ENCODE assay signal across 18 mouse cellular contexts in the genomic region with DNA sequence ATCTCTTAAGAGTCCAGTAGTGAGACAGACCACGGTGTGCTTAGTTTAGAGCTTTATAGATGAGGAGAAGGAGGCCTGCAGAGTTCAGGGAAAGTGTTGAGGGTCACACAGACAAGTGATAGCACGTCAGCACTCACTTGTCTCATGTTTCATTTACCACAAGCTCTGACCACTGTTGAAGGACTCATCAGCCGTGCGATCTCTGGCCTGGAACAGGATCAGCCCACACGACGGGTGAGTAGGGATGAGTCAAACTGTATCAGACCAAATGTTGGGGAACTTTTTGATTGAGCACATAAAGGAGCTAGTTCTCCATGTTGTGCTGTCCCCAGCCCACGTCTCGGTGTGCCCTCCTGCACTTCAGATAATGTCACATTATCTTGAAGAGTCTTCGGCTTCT. TPM values are rescaled to one million over a fixed set of nuclear protein-coding genes. Genes with fewer than 3 reads are reported as not detected.
A peak's percentile ranks its signal among the peaks of the same experiment; 100 is the strongest.
DNase-seq lines count a peak whose midpoint lies in the region; ATAC-seq lines count a peak whose summit lies in the region.
"Had no signal": no experiment of that assay in that cellular context is flagged by ENCODE, and none has a peak within 500 bp of the region (broad histone marks: within the 10 kb centered on the region; RNA-seq: fewer than 3 reads in every experiment).

No protein-coding gene starts in this region.

- H3K27ac ChIP-seq in heart, embryonic 13.5 days (replicated peaks): no peak overlapping the region
- H3K27ac ChIP-seq in neural tube, embryonic 12.5 days: no peak overlapping the region
- H3K27ac ChIP-seq in embryonic facial prominence, embryonic 14.5 days (replicated peaks; ENCODE audit: low read depth, low read length): no peak overlapping the region
- H3K27ac ChIP-seq in neural tube, embryonic 13.5 days (replicated peaks): no peak overlapping the region

- intact Hi-C loops in heart, postnatal 14 days (cut with DNase I): loop anchor here (5.0 kb wide), 1 partner anchor 367 kb away; the partner anchor contains the start of genes Pcsk7 and Rnf214

- H3K9ac ChIP-seq in heart, embryonic 13.5 days: no peak overlapping the region
- no peak overlapping the region for H3K9ac ChIP-seq in neural tube, embryonic 12.5 days
- no peak overlapping the region for H3K9ac ChIP-seq in embryonic facial prominence, embryonic 14.5 days (ENCODE audit: low read depth, low read length)
- no peak overlapping the region for H3K9ac ChIP-seq in neural tube, embryonic 13.5 days

- 67% methylated on average over 9 of the region's 9 CpGs for WGBS in heart, embryonic 13.5 days
- 93% methylated on average over 9 of the region's 9 CpGs for WGBS in neural tube, embryonic 12.5 days
- 82% methylated on average over 9 of the region's 9 CpGs for WGBS in embryonic facial prominence, embryonic 14.5 days
- 93% methylated on average over 9 of the region's 9 CpGs for WGBS in neural tube, embryonic 13.5 days

- peaks cover 51% of the 10 kb centered on the region for H3K36me3 ChIP-seq in heart, embryonic 13.5 days
- peaks cover 49% of the 10 kb centered on the region for H3K36me3 ChIP-seq in neural tube, embryonic 12.5 days
- peaks cover 42% of the 10 kb centered on the region for H3K36me3 ChIP-seq in embryonic facial prominence, embryonic 14.5 days (ENCODE audit: control insufficient read depth, insufficient read depth, low read length)
- peaks cover 50% of the 10 kb centered on the region for H3K36me3 ChIP-seq in neural tube, embryonic 13.5 days

- H3K4me3 ChIP-seq in heart, embryonic 13.5 days: 0 out of 2 replicates have a peak overlapping the region, but pooled peaks have one; percentile 84
- H3K4me3 ChIP-seq in neural tube, embryonic 12.5 days: no peak overlapping the region
- H3K4me3 ChIP-seq in embryonic facial prominence, embryonic 14.5 days (ENCODE audit: low read depth, low read length): 0 out of 2 replicates have a peak overlapping the region, but pooled peaks have one; percentile 76
- H3K4me3 ChIP-seq in neural tube, embryonic 13.5 days: no peak overlapping the region

- peaks cover 27% of the 10 kb centered on the region for H3K27me3 ChIP-seq in heart, embryonic 13.5 days (replicated peaks)
- H3K27me3 ChIP-seq in neural tube, embryonic 12.5 days (replicated peaks): peaks cover 17% of the 10 kb centered on the region
- H3K27me3 ChIP-seq in embryonic facial prominence, embryonic 14.5 days (replicated peaks; ENCODE audit: control insufficient read depth, insufficient read depth, low read length): peaks cover 3% of the 10 kb centered on the region; the same call in 1 of the 2 replicates
- H3K27me3 ChIP-seq in neural tube, embryonic 13.5 days: peaks cover 21% of the 10 kb centered on the region

- DNase-seq in heart, postnatal 14 days: no peak
- no peak for DNase-seq in neural tube, embryonic 10.5 days (ENCODE audit: extremely low spot score, low spot score)
- DNase-seq in embryonic facial prominence, embryonic 14.5 days (ENCODE audit: low spot score): no peak
- no peak for DNase-seq in thymus, postnatal 36 days
- DNase-seq in left cerebral cortex, adult 9 months (ENCODE audit: low spot score in 2 of 2): no peak
- DNase-seq: cerebellum, adult 9-10 months; heart, adult 11 months; heart, postnatal 4 days; kidney, adult 11 months; kidney, postnatal 4 days; lung, embryonic 14.5 days; right cerebral cortex, adult 18-20 months had no signal

- ATAC-seq in heart, embryonic 13.5 days (ENCODE audit: extremely low read depth, insufficient number of reproducible peaks, low FRiP score, low TSS enrichment): no peak
- ATAC-seq in neural tube, embryonic 12.5 days (ENCODE audit: low FRiP score, low read depth): no peak
- no peak for ATAC-seq in embryonic facial prominence, embryonic 14.5 days (ENCODE audit: low read depth)
- ATAC-seq in neural tube, embryonic 13.5 days (ENCODE audit: low read depth): no peak

- peak overlapping the region; percentile 90 for H3K4me2 ChIP-seq in heart, embryonic 13.5 days
- H3K4me2 ChIP-seq in neural tube, embryonic 12.5 days (replicated peaks): 0 out of 2 replicates have a peak overlapping the region, but pooled peaks have one; percentile 96
- no peak overlapping the region for H3K4me2 ChIP-seq in embryonic facial prominence, embryonic 14.5 days (ENCODE audit: low read depth, low read length)
- peak overlapping the region; percentile 90 for H3K4me2 ChIP-seq in neural tube, embryonic 13.5 days

- H3K4me1 ChIP-seq in heart, embryonic 13.5 days: peaks cover 14% of the 10 kb centered on the region
- H3K4me1 ChIP-seq in neural tube, embryonic 12.5 days: peaks cover 11% of the 10 kb centered on the region
- H3K4me1 ChIP-seq in embryonic facial prominence, embryonic 14.5 days (ENCODE audit: control insufficient read depth, insufficient read depth, low read length): no peaks in the 10 kb centered on the region
- H3K4me1 ChIP-seq in neural tube, embryonic 13.5 days (replicated peaks): peaks cover 14% of the 10 kb centered on the region

- H3K9me3 ChIP-seq in heart, embryonic 13.5 days: no peaks in the 10 kb centered on the region
- H3K9me3 ChIP-seq in neural tube, embryonic 12.5 days: no peaks in the 10 kb centered on the region
- no peaks in the 10 kb centered on the region for H3K9me3 ChIP-seq in embryonic facial prominence, embryonic 14.5 days (ENCODE audit: control insufficient read depth, low read length)
- H3K9me3 ChIP-seq in neural tube, embryonic 13.5 days: no peaks in the 10 kb centered on the region

RNA-seq across cellular contexts. Expression of gene Zpr1, which starts 1.6 kb away (rescaled TPM):
- polyA plus RNA-seq in heart, embryonic 13.5 days (2015; fragmentation: Nextera tagmentation; extraction: Ambion mirVana): 33.4 and 36.2 TPM in 2 replicates
- 10 to 100 TPM; 18.7 to 19.1 TPM for total RNA-seq in heart, postnatal 14 days (2021)
- 58.0 and 60.7 TPM in 2 replicates for polyA plus RNA-seq in neural tube, embryonic 12.5 days (2016; fragmentation: Nextera tagmentation; extraction: Ambion mirVana)
- 54.2 and 54.6 TPM in 2 replicates for polyA plus RNA-seq in embryonic facial prominence, embryonic 14.5 days (2014; fragmentation: Nextera tagmentation; extraction: Ambion mirVana)
- 54.4 and 59.3 TPM in 2 replicates for polyA plus RNA-seq in neural tube, embryonic 13.5 days (2015; fragmentation: Nextera tagmentation; extraction: Ambion mirVana)

RNA-seq across cellular contexts. Expression of gene Apoa5, which starts 6.1 kb away (rescaled TPM):
- not detected in 2 replicates for polyA plus RNA-seq in heart, embryonic 13.5 days (2015; fragmentation: Nextera tagmentation; extraction: Ambion mirVana)
- not detected for total RNA-seq in heart, postnatal 14 days (2021)
- not detected in 2 replicates for polyA plus RNA-seq in neural tube, embryonic 12.5 days (2016; fragmentation: Nextera tagmentation; extraction: Ambion mirVana)
- polyA plus RNA-seq in embryonic facial prominence, embryonic 14.5 days (2014; fragmentation: Nextera tagmentation; extraction: Ambion mirVana): not detected in 2 replicates
- polyA plus RNA-seq in neural tube, embryonic 13.5 days (2015; fragmentation: Nextera tagmentation; extraction: Ambion mirVana): not detected in 2 replicates
- total RNA-seq: heart, postnatal 4 days; left cerebral cortex, adult 18-20 months had no signal
- polyA plus RNA-seq: brain, embryonic 14.5 days; lung, embryonic 14.5 days; neural tube, embryonic 14.5 days had no signal

RNA-seq across cellular contexts. Expression of gene Bud13, which starts 8.3 kb away (rescaled TPM):
- polyA plus RNA-seq in heart, embryonic 13.5 days (2015; fragmentation: Nextera tagmentation; extraction: Ambion mirVana): 14.3 and 15.4 TPM in 2 replicates
- total RNA-seq in heart, postnatal 14 days (2021): 1 to 10 TPM; 7.4 to 7.7 TPM
- 20.4 and 21.7 TPM in 2 replicates for polyA plus RNA-seq in neural tube, embryonic 12.5 days (2016; fragmentation: Nextera tagmentation; extraction: Ambion mirVana)
- polyA plus RNA-seq in embryonic facial prominence, embryonic 14.5 days (2014; fragmentation: Nextera tagmentation; extraction: Ambion mirVana): 19.1 and 23.3 TPM in 2 replicates
- polyA plus RNA-seq in neural tube, embryonic 13.5 days (2015; fragmentation: Nextera tagmentation; extraction: Ambion mirVana): 15.7 and 18.3 TPM in 2 replicates

RNA-seq across cellular contexts. Expression of gene Apoa4, which starts 34.0 kb away (rescaled TPM):
- not detected in 2 replicates for polyA plus RNA-seq in heart, embryonic 13.5 days (2015; fragmentation: Nextera tagmentation; extraction: Ambion mirVana)
- under 1 TPM in 1 of 2 experiments, not detected in 1; 0.12 TPM for total RNA-seq in heart, postnatal 14 days (2021)
- polyA plus RNA-seq in neural tube, embryonic 12.5 days (2016; fragmentation: Nextera tagmentation; extraction: Ambion mirVana): not detected in 2 replicates
- polyA plus RNA-seq in embryonic facial prominence, embryonic 14.5 days (2014; fragmentation: Nextera tagmentation; extraction: Ambion mirVana): 0.13 TPM in 1 of 2 replicates, not detected in the other
- polyA plus RNA-seq in neural tube, embryonic 13.5 days (2015; fragmentation: Nextera tagmentation; extraction: Ambion mirVana): 0.14 TPM in 1 of 2 replicates, not detected in the other
- total RNA-seq: heart, postnatal 4 days; left cerebral cortex, adult 18-20 months had no signal
- polyA plus RNA-seq: lung, embryonic 14.5 days; neural tube, embryonic 14.5 days had no signal

RNA-seq across cellular contexts. Expression of gene Apoc3, which starts 39.1 kb away (rescaled TPM):
- polyA plus RNA-seq in heart, embryonic 13.5 days (2015; fragmentation: Nextera tagmentation; extraction: Ambion mirVana): not detected in 2 replicates
- total RNA-seq in heart, postnatal 14 days (2021): not detected
- polyA plus RNA-seq in neural tube, embryonic 12.5 days (2016; fragmentation: Nextera tagmentation; extraction: Ambion mirVana): not detected in 2 replicates
- not detected in 2 replicates for polyA plus RNA-seq in embryonic facial prominence, embryonic 14.5 days (2014; fragmentation: Nextera tagmentation; extraction: Ambion mirVana)
- polyA plus RNA-seq in neural tube, embryonic 13.5 days (2015; fragmentation: Nextera tagmentation; extraction: Ambion mirVana): not detected in 2 replicates
- total RNA-seq: heart, postnatal 4 days had no signal
- polyA plus RNA-seq: brain, embryonic 14.5 days; lung, embryonic 14.5 days; neural tube, embryonic 14.5 days had no signal

Comparison
In these comparisons a context has a peak if more than half of its experiments do, and no peak if none do; other contexts are left out.
1. H3K4me3 ChIP-seq: peak in heart, embryonic 13.5 days (single experiment) and embryonic facial prominence, embryonic 14.5 days (single experiment); none in neural tube, embryonic 12.5 days (single experiment) and neural tube, embryonic 13.5 days (single experiment).